Mouse (Mus musculus): ENCODE results near the gene Dag1.

DNA sequence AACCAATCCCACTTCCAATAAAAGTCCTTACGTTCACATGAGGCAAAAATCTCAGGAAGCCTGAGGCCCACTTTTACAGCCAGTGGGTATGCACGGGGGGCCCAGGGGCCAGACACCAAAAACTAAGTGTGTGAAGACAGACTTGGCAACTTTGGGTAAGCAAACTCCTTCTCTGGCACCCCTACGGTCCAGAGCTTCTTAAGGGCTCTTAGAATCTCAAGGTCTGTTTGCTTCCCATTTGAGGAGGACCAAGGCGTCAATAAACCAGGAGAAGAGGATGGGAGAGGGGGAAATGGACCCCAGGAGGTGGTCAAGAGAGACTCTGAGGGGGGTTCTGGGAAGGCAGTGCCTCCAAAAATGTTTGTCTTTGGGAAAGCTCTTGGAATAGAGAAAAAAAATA is 9.7 kb upstream of the Dag1 start:
- TF ChIP-seq TAL1 (IDR thresholded peaks at IDR 0.05; ENCODE audit: low read length) = no peak
- no peak for TF ChIP-seq GATA1 (IDR thresholded peaks at IDR 0.05; ENCODE audit: low read length)
